Mouse (Mus musculus) layer of hippocampus, adult 8-10 months (tissue): ENCODE measurements around the gene Camk1. TPM values are rescaled to one million over a fixed set of nuclear protein-coding genes. Genes with fewer than 3 reads are reported as not detected.

Experiments used
- DNase-seq, 2 experiments: peaks; one replicate each; pipeline ENCODE4 v3.0.0; 2022; ENCODE audit warnings: low spot score in 2 of 2
- total RNA-seq, 4 experiments: library from RNA; stranded (reverse); gene quantifications; 2 replicates each; pipeline ENCODE4 v1.2.4; 2022

Camk1 gene
- 10 to 100 TPM; 57.2 to 74.1 (median 63.7) TPM for total RNA-seq

DNA sequence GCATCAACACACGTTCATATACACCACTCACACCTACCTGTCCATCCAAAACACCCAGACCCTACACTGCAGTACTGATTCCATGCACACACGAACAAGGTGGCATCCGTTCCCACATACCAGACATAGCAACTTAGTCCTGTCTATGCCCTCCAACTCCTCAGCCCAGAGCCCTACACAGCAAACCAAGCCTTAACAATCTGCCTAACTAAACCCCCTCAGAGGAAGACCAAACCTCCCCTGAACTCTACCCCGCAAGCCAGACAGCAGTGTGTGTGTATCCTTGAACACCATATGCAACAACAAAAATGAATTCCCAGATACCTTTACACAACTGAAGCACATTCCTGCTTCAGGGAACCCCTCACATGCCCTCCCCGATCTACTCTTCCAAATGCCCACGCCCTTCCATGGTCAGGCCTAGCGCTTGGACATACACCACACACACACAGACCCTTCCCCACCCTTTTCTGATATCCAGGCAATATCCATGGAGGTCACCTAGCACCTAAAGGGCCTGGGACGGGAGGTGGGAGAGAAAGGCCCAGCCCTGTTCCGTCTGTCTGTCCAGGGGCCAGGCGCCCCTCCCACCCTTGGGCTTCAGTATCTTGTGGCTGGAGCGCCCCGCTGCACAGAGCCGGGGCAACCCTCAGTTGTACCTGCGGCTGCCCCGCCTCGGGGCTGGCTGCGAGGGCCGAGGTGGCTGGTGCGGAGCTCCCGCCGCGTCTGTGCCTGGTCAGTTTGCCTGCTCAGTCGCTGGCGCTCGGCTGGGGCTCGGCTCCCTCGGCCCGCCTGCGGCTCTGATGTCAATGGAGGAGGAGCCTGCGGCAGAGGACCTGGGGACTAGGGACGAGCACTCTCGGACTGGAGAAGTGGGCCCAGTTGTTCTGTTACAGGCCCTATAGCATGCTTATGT, at the start of gene Camk1:
Gene Camk1 (minus strand): TSS at position 808 of the 916 bp plus-strand sequence.
- peak in 1 of 2 experiments; percentile 65 for DNase-seq

DNA sequence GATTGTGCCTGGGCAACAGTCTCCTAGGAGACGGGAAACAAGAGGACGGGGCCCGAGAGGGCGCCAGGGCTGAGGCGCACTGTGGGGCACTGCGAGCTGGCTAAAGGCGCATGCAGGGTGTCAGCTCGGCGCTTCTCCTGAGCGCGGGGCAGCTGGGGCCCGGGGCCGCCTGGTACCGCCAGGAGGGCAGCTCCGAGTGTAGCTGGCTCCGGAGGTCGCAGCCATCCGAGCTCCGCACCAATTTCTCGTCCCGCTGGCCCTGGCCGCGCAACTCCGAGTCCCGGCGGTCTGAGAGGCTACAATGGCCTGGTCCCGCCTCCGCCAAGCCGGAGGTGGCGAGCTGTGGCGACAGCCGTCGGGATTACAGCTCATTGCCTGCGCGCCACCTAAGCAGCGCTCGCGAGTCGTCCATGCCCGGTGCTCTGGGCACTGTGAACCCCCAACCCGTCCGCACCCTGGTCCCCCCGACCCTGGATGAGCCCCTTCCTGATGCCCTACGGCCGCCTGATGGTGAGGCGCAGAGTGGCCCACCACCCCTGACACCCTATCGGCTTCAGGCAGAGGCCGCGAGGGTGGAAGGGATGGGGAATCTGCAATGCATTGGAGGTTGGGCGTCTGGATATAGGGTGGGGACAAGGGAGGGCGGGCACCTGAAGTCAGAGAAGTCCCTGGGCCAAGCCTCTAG, 48.7 kb upstream of the Camk1 start:
- peak; percentile 41 to 51 for DNase-seq

DNA sequence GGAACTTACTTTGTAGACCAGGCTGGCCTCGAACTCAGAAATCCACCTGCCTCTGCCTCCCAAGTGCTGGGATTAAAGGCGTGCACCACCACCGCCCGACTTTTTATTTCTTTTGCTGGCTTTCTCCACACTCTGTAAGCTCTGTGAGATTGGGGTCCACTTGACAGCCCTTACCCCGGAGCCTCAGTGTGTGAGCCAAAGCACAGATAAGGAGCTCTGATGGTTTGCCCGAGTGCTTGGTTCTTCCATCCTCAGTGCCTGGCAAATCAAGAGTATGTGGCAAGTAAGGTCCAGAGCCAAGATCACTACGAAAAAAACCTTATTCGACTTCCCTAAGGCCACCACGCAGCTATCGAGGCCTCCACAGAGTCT, 48.2 kb upstream of the Camk1 start:
- no peak for DNase-seq

DNA sequence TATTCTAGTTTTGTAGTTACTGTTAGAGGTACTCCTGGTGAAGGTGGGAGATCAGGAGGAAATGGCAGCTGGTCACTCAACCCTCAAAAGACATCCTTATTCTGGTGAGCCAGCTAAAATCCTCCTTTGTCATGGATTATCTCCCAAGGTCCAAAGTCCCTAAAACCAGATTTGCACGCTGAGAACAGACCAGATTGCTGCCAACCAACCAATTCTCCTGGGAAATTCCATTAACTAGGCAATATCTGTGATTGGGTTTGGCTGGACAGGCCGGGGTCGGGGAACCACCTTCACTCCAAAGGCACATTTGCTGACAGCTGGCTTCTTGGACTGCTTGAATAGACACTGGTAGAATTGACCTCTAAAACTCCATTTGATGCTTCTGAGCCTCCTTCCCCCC, 46.9 kb upstream of the Camk1 start:
- no peak for DNase-seq

DNA sequence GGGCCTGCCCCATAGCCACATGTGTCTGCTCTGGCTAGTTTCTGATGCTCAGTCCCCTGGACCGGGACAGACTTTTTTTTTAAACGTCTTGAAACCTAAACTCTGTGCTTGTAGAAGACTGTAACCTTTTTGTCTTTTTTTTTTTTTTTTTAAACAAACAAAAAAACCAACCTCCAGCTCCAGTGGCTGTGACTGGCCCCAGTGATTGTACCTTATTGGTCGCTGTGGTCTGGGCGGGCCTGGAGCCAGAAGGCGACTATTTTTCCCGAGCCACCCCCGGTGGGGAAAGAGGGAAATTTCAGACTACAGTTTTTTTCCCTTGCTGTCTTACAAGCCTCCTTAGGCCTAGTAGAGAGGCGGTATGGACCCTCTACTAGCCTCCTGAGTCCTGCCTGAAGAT, 45.2 kb upstream of the Camk1 start, which contains the start of gene Ttll3:
Gene Ttll3 (plus strand): TSS at position 301 of the 400 bp plus-strand sequence.
- DNase-seq: no peak

DNA sequence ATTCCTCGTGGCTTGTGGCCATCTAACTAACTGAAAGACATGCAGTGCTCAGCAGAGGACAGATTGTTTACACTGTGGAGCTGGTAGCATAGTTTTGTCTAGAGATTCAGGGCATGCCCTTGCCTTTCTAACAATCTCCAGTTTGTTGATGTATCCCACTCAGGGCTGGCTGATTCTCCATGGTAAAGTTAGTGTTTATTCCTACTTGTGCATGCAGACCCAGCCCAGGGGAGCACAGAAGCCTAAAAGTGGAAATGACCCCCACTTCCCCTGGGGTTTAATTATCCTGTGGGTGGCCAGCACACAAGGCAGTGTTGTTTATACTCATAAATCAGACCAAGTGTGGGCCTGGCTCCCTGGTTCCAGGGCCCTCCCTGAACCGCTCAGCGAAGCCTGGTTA, 42.2 kb upstream of the Camk1 start:
- no peak for DNase-seq

DNA sequence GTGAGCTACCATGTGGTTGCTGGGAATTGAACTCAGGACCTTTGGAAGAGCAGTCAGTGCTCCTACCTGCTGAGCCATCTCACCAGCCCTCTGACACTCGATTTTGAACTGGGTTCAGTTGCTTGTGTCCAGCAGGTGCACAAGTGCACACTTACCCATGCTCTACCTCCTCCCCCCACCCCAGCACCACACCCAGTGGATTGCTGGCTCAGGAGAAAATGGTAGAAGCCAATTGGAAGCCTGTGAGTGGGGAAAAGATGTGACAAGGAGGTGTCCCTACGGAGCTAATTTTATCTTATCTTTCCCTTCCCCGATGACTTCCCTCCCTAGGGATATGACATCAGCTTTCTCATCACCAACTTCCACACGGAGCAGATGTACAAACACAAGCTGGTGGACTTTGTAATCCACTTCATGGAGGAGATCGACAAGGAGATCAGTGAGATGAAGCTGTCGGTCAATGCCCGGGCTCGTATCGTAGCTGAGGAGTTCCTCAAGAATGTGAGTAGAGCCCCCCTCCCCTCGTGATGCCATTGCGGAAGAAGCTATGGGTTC, 41.5 kb upstream of the Camk1 start:
- DNase-seq: no peak

DNA sequence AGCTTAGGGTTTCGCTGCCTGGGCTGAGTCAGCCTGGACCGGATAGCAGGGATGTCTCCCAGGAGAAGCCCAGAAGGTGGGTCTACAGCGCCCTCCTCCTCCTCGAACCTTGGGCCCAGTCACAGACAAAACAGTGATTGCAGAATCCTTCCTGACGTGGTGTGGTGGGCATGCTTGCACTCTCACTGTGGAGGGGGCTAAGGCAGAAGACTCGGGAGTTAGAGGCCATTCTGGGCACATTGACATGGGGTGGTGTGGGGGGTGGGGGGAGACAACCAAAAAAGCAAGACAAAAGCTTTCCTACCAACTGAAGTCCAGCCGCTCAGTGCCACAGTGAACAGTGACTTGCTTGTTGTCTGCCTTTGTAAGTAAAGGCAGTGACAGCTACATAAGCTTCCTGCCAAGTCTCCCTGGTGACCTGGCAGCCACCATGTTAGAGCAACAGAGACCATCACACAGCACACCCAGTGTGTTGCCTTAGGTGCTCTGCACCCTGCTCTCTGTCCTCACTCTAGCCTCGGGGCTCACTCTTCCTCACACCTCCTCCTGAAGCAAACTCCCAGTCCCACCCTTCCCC, 40.7 kb upstream of the Camk1 start:
- DNase-seq: peak; percentile 49 to 64

DNA sequence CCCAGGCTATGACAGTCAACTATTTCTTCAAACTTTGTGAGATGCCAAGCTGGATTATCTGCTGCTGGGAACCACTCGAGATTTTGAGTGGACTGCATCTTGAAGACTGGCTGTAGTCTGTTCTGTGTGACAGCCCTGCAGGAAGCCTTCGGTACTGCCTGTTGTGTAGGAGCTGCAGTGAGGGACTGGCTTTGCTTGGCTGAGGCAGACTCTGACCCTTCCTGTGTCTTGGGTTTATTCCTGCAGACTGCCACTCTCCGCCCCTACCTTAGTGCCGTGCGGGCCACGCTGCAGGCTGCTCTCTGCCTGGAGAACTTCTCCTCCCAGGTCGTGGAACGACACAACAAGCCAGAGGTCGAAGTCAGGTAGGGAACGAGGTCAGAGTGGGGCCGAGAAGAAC, 36.7 kb upstream of the Camk1 start:
- DNase-seq: no peak

DNA sequence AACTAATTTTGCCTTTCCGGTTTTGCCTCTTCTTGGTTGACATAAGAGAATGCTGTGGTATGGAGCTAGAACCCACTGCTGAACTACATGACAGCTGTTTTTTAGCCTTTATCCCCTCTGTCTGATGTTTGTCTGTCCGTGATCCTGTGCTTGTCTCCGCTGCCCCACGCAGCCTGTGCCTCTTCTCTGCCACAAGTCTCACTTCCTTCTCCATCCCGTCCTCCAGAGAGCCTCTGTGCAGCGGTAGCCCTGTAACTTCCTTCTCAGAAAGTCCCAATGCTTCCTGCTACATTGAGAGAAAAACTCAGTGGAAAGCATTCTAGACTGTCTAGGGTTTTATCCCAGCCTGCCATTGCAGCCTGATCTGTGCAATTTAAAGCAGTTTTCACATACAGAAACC, 35.5 kb upstream of the Camk1 start:
- DNase-seq: no peak

DNA sequence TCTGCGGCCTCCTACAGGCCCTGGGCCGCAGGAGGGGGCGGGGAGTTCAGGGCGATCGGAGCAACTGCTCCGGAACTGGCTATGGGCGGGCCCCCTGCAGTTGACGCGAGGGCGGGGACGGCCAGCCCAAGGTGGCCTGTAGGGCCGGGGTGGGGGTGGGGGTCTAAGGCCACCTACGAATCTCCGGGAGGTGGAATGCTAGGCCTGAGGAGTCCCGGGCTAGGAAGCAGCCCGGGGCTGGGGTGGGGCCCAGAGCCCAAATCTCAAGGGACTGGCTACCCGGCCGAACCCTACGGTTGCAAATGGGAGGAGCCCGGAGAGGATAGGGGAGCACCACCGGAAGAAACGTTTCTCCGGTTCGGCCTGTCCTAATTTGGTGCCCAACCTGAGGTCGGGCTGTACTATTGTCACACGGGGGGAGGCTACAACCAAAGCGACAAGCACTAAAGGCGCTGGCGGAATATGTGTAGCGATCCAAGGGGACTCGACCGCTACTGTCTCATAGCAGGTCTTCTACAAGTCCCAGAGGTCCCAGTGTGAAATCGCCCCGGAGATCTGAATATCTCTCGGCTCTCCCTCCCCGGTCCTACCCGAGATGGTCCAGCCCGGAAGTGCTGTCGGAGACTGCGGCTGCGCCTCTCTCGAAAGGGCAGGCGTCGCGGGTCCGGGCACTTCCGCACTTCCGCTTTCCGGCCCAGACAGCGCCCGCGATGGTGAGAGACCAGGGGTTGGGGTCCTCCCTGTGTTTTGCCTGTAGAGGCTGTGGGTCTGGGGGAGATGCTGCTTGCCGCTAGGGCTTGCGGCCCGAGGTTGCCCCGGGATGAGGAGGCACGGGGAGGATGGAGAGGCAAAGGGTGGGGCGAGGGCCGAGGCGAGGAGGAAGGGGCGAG, 34.0 kb upstream of the Camk1 start, which contains the start of the genes Tada3 and Arpc4:
Gene Tada3 (minus strand): TSS at position 388 of the 890 bp plus-strand sequence.
Gene Arpc4 (plus strand): TSS at position 620 of the 890 bp plus-strand sequence.
- DNase-seq: peak; percentile 85 to 90

DNA sequence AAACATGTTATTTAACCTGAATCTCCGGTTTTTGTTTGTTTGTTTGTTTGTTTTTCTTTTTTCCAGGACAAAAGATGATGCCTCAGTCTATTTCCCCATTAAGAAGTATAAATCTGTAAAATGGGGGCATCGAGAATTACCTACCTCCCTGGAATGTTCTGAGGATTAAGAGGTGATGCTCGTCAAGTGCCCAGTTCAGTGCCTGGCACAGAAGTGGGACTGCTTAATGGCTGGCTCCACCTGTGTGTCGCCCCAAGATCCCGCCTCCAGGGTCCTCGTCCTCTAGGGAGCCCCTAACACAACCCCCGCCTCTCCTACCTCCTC, 33.4 kb upstream of the Camk1 start:
- DNase-seq: no peak

DNA sequence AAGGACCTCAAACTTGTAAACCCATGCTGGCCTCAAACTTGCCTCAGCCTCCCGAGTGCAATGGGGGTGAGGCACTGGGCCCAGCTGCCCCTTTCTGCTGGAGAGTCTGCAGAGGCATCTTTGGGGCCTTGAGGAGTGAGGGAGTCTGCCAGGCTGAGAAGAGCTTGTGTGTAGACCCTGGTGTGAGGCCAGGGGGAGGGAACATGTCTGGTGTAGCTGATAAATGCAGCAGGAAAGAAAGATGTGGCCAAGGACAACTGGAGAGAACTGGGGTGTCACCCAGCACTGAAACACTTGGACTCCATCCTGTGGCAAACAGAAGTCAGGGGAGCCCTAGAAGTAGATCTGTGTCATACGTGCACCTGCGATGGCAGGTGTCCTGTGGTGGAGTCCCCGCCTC, 29.7 kb upstream of the Camk1 start:
- DNase-seq: no peak

DNA sequence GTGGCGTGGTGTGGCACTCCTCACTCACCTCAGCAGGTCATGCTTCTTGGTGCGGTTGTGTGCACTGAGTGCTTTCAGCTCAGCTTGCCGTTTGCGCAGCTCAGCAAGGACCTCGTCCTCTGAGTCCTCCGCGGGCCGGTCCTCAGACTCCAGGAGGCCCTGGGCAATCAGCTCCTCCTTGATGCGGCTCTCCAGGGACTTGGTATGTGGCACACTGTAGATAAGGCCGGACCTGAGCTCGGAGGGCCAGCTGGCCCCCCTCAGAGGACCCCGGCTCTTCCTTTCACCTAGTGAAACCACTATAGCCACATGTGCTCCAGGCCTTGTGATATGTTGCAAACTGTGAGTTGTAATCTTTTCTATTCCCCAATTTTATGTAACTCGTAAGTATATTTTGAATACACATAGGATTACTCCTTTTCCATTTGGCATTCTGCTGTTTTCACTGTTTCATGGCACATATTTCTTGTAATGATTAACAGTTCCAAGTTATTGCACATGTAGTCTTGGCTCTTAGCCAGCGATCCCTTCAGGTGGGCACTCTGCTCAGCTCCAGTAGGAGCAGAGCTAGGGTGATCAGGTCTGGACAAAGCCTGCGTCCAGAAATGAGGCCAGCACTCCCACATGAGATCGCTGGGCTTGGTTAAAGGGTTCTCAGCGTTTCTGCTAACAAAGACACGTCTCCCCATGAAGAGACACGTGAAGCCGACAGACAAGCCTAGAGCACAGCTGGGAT, 26.6 kb upstream of the Camk1 start:
- DNase-seq: no peak

DNA sequence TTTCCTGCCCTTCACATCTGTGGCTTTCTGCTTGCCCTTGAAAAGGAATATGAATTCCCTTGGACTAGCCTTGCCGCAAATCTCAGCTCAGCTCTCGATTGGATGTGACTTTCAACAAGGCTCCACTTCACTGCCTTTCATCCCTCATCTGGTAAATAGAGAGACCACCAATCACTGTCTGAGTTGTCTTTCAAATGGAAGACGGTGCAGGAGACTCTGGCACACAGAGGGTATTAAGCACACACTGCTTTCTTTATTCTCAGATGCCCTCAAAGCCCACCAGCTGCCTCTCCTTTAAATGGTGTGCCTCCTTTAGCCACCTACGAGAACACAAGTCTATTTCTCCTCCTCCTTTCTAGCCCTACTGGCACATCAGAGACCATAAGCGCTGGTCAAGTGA, 24.8 kb upstream of the Camk1 start:
- no peak for DNase-seq

DNA sequence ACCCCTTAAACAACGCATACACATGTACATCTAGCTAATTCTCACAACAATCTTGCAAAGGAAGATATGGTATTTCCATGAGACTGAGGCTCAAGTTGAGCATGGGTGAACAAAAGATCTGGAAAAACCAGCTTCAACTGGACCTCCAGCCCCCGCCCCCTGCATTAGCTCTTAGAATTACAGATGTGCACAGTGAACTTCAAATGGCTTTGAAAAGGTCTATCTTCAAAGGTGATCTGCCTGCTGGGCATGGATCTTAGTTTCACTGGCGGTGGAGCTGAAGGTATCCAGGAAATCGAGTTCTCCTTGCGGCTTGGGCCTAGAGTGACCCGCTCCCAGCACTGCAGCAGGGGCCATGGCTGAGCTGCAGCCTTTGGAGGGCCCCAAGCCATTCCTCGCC, 24.3 kb upstream of the Camk1 start:
- no peak for DNase-seq

DNA sequence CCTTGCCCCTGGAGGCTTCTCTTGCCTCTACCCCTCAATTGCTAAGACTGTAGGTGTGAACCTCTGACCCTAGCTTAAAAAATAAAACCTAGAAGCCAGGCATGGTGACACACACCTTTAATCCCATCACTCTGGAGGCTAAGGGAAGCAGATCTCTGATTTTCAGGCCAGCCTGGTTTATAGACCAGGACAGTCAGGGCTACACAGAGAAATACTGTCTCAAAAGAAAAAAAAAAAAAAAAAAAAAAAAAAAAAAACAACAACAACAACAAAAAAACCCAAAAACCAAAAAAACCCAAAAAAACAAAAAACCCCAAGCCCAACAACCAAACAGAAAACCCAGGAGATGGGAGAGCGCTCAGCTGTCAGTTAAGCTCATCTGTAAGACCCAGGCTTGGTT, 23.8 kb upstream of the Camk1 start:
- DNase-seq: no peak

DNA sequence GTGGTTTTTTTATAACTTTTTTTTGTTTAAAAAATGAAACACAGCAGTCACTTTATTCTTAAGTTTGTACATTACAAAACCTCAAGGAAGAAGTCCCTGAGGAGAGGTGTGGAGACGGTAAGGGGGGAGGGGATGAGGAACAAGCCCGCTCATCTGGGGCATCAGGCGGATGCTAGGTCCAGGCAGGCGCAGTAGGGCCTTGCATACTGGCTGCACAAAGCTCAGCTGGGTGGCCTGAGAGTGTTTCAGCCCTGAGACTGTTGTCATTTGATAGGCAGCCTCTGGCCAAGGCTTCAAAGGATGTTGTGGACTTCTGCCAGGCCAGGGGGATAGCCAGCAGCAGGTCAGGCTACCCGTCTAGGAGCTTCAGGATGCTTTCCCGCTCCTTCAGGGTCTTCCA, 22.9 kb upstream of the Camk1 start:
- DNase-seq: no peak

DNA sequence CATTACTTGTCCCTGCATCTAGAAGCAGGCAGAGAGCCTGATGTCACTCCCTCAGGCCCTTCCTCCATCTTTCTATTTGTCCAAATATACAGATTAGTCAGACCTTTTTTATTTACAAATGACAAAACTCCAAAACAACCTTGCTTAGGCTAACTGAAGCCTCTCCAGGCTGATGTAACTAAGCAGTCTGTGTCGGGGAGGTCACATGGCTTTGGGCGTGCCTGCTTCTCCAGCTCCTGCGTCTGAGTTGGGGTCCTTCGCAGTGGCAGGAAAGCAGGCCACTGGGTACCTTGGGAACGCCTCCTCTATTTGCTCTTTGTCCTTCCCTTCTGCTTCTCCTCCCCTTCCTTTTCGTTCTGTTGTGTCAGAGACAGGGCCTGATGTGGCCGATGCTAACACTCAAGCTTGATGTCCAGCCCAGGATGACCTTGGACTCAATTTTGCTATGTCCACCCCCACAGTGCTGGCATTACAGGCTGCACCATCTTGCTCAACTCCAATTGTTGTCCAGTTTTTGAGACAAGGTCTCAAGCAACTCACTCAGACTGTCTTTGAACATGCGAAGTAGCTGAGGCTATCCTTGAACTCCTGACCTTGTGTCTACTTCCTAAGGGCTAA, 20.8 kb upstream of the Camk1 start:
- no peak for DNase-seq

DNA sequence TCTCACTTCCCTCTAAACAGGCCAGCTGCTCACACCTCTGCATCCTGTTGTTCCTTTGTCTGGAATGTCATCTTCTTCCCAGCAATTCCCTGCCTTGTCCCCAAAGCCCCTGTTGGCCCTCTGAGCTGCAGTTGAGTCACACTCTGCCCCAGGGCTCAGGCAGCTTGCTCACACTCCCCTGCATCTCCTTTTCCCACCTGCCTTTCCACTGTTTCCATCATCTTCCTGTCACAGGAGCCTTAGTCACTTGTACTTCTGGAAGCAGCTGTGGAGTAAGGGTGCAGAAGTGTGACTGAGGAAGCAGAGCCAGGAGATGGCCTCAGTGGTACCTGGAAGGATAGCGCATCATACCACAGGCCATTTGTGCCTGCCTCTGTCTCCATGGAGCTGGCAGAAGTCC, 18.5 kb upstream of the Camk1 start:
- DNase-seq: no peak
